Mouse (Mus musculus) adrenal gland, adult 10 weeks (tissue): Measurements from ENCODE around the gene Itgb3. TPM values are rescaled to one million over a fixed set of nuclear protein-coding genes. Genes with fewer than 3 reads are reported as not detected.

Source experiments
- polyA plus RNA-seq: library from polyadenylated mRNA; stranded (reverse); fragments of 350-450 nt; fragmentation: Illumina TruSeq; extraction: RNeasy Lipid Tissue Mini Kit (QIAGEN cat#74804); gene quantifications from one replicate; pipeline ENCODE4 v1.2.3, GENCODE M21; 2014; ENCODE audit warnings: low read depth, low replicate concordance

Itgb3 gene
- 7.0 TPM for polyA plus RNA-seq

GRCm38 (mm10) chr11:104607491-104608245, at the start of gene Itgb3:
Gene Itgb3 (plus strand): TSS chr11:104608000.

GRCm38 (mm10) chr11:104685548-104685947, 77.7 kb downstream of the Itgb3 start, which contains the start of gene Gm11639:
Gene Gm11639 (plus strand): TSS chr11:104685707.

Other genes starting within 250 kb of the Itgb3 start
- gene Kansl1, start 139.1 kb upstream of the Itgb3 start, polyA plus RNA-seq = 29.8 TPM
- 162 TPM for gene Cdc27, start 57.4 kb upstream of the Itgb3 start, polyA plus RNA-seq
- not detected for gene Myl4, start 57.3 kb upstream of the Itgb3 start, polyA plus RNA-seq
- 0.12 TPM for gene Gm11639, start 77.7 kb downstream of the Itgb3 start, polyA plus RNA-seq